Mouse (Mus musculus): Measurements from ENCODE around the gene Lrrc28. TPM values are rescaled to one million over a fixed set of nuclear protein-coding genes. Genes with fewer than 3 reads are reported as not detected.

Gene Lrrc28
- total and polyA plus RNA-seq, 3 experiments = 9.7 to 16.0 TPM; not detected in 1

- TF ChIP-seq MEF2A (IDR thresholded peaks at IDR 0.05; ENCODE audit: extremely low read depth, insufficient replicate concordance, low read depth, low read length, poor library complexity, severe bottlenecking) = no peak
- no peak for TF ChIP-seq MYB (IDR thresholded peaks at IDR 0.05; ENCODE audit: low read depth, low read length)
- H3K27ac ChIP-seq (ENCODE audit: control insufficient read depth, low read depth, low read length) = no peak overlapping the region
- H3K27me3 ChIP-seq (ENCODE audit: control insufficient read depth in 1 of 2, insufficient read depth in 2 of 2, low read length in 2 of 2) = no peaks in the 10 kb centered on the region; a peak in 1 of 4 replicates
- no peaks in the 10 kb centered on the region for H3K36me3 ChIP-seq (ENCODE audit: control insufficient read depth in 1 of 2, insufficient read depth in 2 of 2, low read length in 2 of 2)
- no peak overlapping the region for H3K9ac ChIP-seq (ENCODE audit: control insufficient read depth, low read depth, low read length, poor library complexity, severe bottlenecking)
- H3K4me1 ChIP-seq (ENCODE audit: control insufficient read depth in 1 of 2, insufficient read depth in 2 of 2, low read length in 2 of 2) = no peaks in the 10 kb centered on the region
- no peaks in the 10 kb centered on the region for H3K79me2 ChIP-seq (ENCODE audit: control insufficient read depth, insufficient read depth, low read length, poor library complexity)
- no peaks in the 10 kb centered on the region for H3K9me3 ChIP-seq (replicated peaks; ENCODE audit: insufficient read depth, low read length)
- no peak overlapping the region for H3K4me3 ChIP-seq (ENCODE audit: control insufficient read depth in 1 of 2, insufficient read depth in 1 of 2, low read depth in 2 of 2, low read length in 2 of 2)
- no peak for DNase-seq (ENCODE audit: low read depth, low spot score)
Observed at GRCm38 (mm10) chr7:67499516-67499915, 145.6 kb downstream of the Lrrc28 start.

- no peak for TF ChIP-seq KAT2A (conservative IDR thresholded peaks at IDR 0.05; ENCODE audit: low read depth, low read length)
- no peak for TF ChIP-seq USF1 (IDR thresholded peaks at IDR 0.05; ENCODE audit: low read depth, low read length)
- no peak for TF ChIP-seq MAX (IDR thresholded peaks at IDR 0.05; ENCODE audit: low read length)
- no peak for TF ChIP-seq MXI1 (IDR thresholded peaks at IDR 0.05; ENCODE audit: low read depth, low read length)
- TF ChIP-seq TAL1 (IDR thresholded peaks at IDR 0.05; ENCODE audit: low read length) = no peak
- TF ChIP-seq GATA1 (IDR thresholded peaks at IDR 0.05; ENCODE audit: low read depth, low read length) = no peak
- no peak for TF ChIP-seq UBTF (IDR thresholded peaks at IDR 0.05; ENCODE audit: borderline replicate concordance, insufficient read depth, low read depth, low read length)
- TF ChIP-seq MYC (IDR thresholded peaks at IDR 0.05; ENCODE audit: low read depth, low read length) = no peak
- TF ChIP-seq E2F4 (IDR thresholded peaks at IDR 0.05; ENCODE audit: borderline replicate concordance, low read depth, low read length) = no peak
- no peak for TF ChIP-seq USF2 (IDR thresholded peaks at IDR 0.05; ENCODE audit: borderline replicate concordance in 1 of 2, insufficient read depth in 1 of 2, low read depth in 1 of 2, low read length in 2 of 2)
- no peak for TF ChIP-seq SIN3A (IDR thresholded peaks at IDR 0.05; ENCODE audit: low read length)
- no peak for TF ChIP-seq SMC3 (IDR thresholded peaks at IDR 0.05; ENCODE audit: low read depth, low read length)
- no peak for TF ChIP-seq CHD1 (IDR thresholded peaks at IDR 0.05; ENCODE audit: low read depth, low read length)
- TF ChIP-seq ZMIZ1 (IDR thresholded peaks at IDR 0.05; ENCODE audit: low read depth, low read length) = no peak
- no peak for TF ChIP-seq MAFK (IDR thresholded peaks at IDR 0.05; ENCODE audit: borderline replicate concordance, low read depth, low read length)
- no peak for TF ChIP-seq POLR2A (IDR thresholded peaks at IDR 0.05; ENCODE audit: control insufficient read depth in 1 of 2, insufficient read depth in 1 of 2, low read depth in 1 of 2, low read length in 2 of 2, poor library complexity in 1 of 2)
- TF ChIP-seq BHLHE40 (IDR thresholded peaks at IDR 0.05; ENCODE audit: borderline replicate concordance, low read depth, low read length) = no peak
- Histone ChIP-seq H3K36me3 (ENCODE audit: control insufficient read depth in 1 of 2, insufficient read depth in 2 of 2, low read length in 2 of 2) (no peaks in the 10 kb centered on the region), H3K79me2 (ENCODE audit: control insufficient read depth, insufficient read depth, low read length, poor library complexity) (no peaks in the 10 kb centered on the region), H3K9me3 (replicated peaks; ENCODE audit: insufficient read depth, low read length) (no peaks in the 10 kb centered on the region), H3K4me3 (ENCODE audit: control insufficient read depth in 1 of 2, insufficient read depth in 1 of 2, low read depth in 2 of 2, low read length in 2 of 2) (no peak overlapping the region), H3K9ac (ENCODE audit: control insufficient read depth, low read depth, low read length, poor library complexity, severe bottlenecking) (no peak overlapping the region), H3K4me1 (ENCODE audit: control insufficient read depth in 1 of 2, insufficient read depth in 2 of 2, low read length in 2 of 2) (no peaks in the 10 kb centered on the region), H3K27me3 (ENCODE audit: control insufficient read depth in 1 of 2, insufficient read depth in 2 of 2, low read length in 2 of 2) (no peaks in the 10 kb centered on the region; a peak in 1 of 4 replicates), H3K27ac (ENCODE audit: control insufficient read depth, low read depth, low read length) (no peak overlapping the region)
- DNase-seq (ENCODE audit: low read depth, low spot score) = no peak
Observed at GRCm38 (mm10) chr7:67493795-67494687, 151.0 kb downstream of the Lrrc28 start.
